Mouse (Mus musculus): Measurements from ENCODE around the gene Lrp8. TPM values are rescaled to one million over a fixed set of nuclear protein-coding genes. Genes with fewer than 3 reads are reported as not detected.
A peak's percentile ranks its signal among the peaks of the same experiment; 100 is the strongest.

The Lrp8 gene
- 25.6 and 27.6 TPM in 2 replicates for polyA plus RNA-seq (2014; fragmentation: Nextera tagmentation; extraction: Ambion mirVana)

DNA sequence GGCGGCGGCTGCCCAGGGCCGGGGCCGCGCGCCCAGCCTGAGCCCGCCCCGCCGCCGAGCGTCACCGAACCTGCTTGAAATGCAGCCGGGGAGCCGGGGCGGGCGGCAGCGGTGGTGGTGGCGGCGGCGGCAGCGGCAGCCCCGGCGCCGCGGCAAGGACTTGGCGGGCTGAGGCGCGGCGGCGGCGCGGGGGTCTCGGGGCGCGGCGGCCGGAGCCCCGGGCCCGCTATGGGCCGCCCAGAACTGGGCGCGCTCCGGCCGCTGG is at the start of gene Lrp8:
Lrp8 (plus strand) TSS at position 77 of the 265 bp plus-strand sequence.
- Histone ChIP-seq H3K27me3 (ENCODE audit: control insufficient read depth, insufficient read depth, low read length) (no peaks in the 10 kb centered on the region), H3K36me3 (ENCODE audit: control insufficient read depth, insufficient read depth, low read length) (no peaks in the 10 kb centered on the region), H3K4me1 (ENCODE audit: control insufficient read depth, insufficient read depth, low read length) (peaks cover 22% of the 10 kb centered on the region), H3K27ac (ENCODE audit: low read depth, low read length) (peak within 1 kb of the TSS; percentile 93), H3K9ac (ENCODE audit: low read length) (peak within 1 kb of the TSS; percentile 93), H3K4me2 (ENCODE audit: low read depth) (peak within 1 kb of the TSS; percentile 94), H3K4me3 (ENCODE audit: low read depth, low read length) (peak within 1 kb of the TSS; percentile 81), H3K9me3 (ENCODE audit: control insufficient read depth, low read length) (no peaks in the 10 kb centered on the region)
- ATAC-seq (ENCODE audit: insufficient read depth, low FRiP score, low TSS enrichment) = no peak
- WGBS = 0% methylated on average over 31 of the region's 44 CpGs
- DNase-seq (ENCODE audit: low spot score) = no peak

DNA sequence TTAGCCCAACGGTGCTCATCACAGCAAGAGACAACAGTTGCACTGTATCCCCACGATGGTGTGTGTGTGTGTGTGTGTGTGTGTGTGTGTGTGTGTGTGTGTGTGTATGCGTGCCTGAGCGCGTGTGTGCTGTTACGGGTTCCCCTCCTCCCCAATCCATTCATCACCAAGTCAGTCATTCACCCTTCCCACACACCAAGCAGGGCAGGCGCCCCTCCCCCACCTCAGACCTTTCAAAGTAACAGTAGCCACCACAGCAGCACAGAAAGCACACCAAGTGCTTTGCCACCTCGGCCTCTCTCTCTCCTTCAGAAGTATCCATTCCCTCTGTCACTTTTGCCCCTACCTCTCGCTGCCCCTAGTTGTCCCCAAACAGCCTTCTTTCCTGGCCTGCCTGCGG is 45.8 kb upstream of the Lrp8 start:
- Histone ChIP-seq H3K36me3 (ENCODE audit: control insufficient read depth, insufficient read depth, low read length) (no peaks in the 10 kb centered on the region), H3K27ac (ENCODE audit: low read depth, low read length) (no peak overlapping the region), H3K4me1 (ENCODE audit: control insufficient read depth, insufficient read depth, low read length) (peaks cover 11% of the 10 kb centered on the region; the same call in 1 of the 2 replicates), H3K9ac (ENCODE audit: low read length) (no peak overlapping the region), H3K9me3 (ENCODE audit: control insufficient read depth, low read length) (no peaks in the 10 kb centered on the region), H3K27me3 (ENCODE audit: control insufficient read depth, insufficient read depth, low read length) (no peaks in the 10 kb centered on the region), H3K4me2 (ENCODE audit: low read depth) (no peak overlapping the region), H3K4me3 (ENCODE audit: low read depth, low read length) (no peak overlapping the region)
- DNase-seq (ENCODE audit: low spot score) = peak; percentile 56
- ATAC-seq (ENCODE audit: insufficient read depth, low FRiP score, low TSS enrichment) = no peak
- 9% methylated on average over 9 of the region's 10 CpGs for WGBS

DNA sequence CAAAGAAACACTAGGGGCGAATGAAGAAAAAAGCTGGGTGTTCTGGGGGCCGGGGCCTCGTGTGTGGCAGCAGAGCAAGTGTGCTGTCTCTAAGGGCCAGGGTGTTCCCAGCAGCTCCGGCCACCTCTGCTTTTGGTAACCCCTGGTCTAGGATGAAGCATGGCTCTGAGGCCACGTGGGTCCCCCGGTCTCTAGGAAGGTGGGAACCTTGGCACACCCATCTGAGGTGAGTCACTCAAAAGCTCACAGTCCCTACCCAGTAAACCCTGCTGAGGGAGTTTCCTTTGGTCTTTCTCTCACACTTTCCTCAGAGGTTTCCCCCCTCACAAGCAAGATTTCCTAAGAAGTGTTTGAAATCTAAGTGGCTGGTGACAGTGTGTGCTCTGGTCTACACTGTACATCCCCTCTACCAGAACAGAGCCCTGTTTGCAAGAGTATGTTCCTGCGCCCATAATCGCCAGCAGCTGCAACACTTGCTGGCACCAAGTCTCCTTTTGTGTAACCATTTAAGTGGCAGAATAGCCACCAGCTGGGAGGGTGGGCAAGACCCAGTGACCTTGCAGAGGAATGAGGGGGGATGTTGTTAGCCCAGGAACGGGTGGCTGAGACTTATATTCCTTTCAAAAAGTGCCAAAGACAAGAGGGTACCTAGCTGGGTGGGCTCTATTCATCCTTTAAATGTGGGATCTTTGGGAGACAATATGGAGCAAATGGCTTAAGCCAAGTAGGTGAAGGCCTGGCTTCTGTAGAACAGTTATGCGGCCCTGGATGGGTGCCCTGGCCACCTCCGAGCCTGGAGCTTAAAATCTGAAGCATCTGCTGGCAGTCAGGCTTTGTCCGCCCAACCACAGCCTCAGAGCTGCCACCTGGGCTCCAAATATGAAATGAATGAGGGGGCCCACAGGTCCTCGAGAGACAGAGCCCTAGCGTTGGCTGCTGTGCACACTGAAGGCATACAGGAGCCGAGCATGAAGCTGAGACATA is 44.3 kb upstream of the Lrp8 start:
- H3K9me3 ChIP-seq (ENCODE audit: control insufficient read depth, low read length) = no peaks in the 10 kb centered on the region
- H3K4me1 ChIP-seq (ENCODE audit: control insufficient read depth, insufficient read depth, low read length) = peaks cover 11% of the 10 kb centered on the region; the same call in 1 of the 2 replicates
- H3K4me2 ChIP-seq (ENCODE audit: low read depth) = no peak overlapping the region
- H3K27ac ChIP-seq (ENCODE audit: low read depth, low read length) = no peak overlapping the region
- ATAC-seq (ENCODE audit: insufficient read depth, low FRiP score, low TSS enrichment) (no peak), DNase-seq (ENCODE audit: low spot score) (no peak)
- H3K36me3 ChIP-seq (ENCODE audit: control insufficient read depth, insufficient read depth, low read length) = no peaks in the 10 kb centered on the region
- H3K4me3 ChIP-seq (ENCODE audit: low read depth, low read length) = no peak overlapping the region
- H3K9ac ChIP-seq (ENCODE audit: low read length) = no peak overlapping the region
- 67% methylated on average over 15 of the region's 15 CpGs for WGBS
- H3K27me3 ChIP-seq (ENCODE audit: control insufficient read depth, insufficient read depth, low read length) = no peaks in the 10 kb centered on the region

DNA sequence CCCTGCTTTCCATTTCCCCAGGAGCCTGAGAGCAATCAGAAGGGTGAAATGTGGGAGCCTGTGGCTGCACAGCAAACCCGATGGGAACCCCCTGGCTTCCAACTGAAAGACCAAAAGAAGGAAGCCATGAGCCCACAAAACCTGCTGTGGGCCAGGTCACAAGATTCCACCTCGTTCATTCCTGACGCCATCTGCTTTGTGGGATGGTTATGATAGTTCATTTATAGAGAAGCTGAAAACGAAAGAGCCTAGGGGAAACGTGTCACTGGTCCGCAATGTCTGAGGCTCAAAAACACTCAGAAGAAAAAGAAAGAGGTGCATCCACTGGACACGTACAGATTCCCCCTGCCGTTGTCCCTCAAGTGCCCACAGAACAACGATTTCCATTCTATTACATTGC is 43.1 kb upstream of the Lrp8 start:
- 81% methylated on average over 9 of the region's 9 CpGs for WGBS
- DNase-seq (ENCODE audit: low spot score) = no peak
- H3K27me3 ChIP-seq (ENCODE audit: control insufficient read depth, insufficient read depth, low read length) = no peaks in the 10 kb centered on the region

DNA sequence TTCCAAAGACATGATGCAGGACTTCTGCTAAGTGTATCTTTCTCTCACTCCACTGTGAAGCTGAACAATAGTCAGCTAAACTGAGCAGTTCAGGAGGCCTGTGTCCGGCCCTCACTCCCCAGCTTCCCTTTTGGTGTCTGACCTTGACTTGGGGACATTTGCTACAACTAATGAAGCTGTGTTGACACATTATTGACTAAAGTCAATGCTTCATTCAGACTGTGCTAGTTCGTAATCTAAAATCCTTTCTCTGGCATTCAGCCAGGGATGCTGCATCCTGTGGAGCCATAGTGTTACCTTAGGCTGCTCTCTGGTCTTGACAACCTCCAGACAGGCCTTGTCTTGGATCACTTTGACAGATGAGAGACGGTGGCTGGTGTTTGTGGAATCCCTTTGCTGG is 39.1 kb upstream of the Lrp8 start:
- 78% methylated on average over 3 of the region's 3 CpGs for WGBS
- Histone ChIP-seq H3K4me1 (ENCODE audit: control insufficient read depth, insufficient read depth, low read length) (0 out of 2 replicates have a peak, but pooled peaks cover 6% of the 10 kb centered on the region), H3K9me3 (ENCODE audit: control insufficient read depth, low read length) (no peaks in the 10 kb centered on the region), H3K4me3 (ENCODE audit: low read depth, low read length) (no peak overlapping the region), H3K4me2 (ENCODE audit: low read depth) (no peak overlapping the region), H3K9ac (ENCODE audit: low read length) (no peak overlapping the region), H3K36me3 (ENCODE audit: control insufficient read depth, insufficient read depth, low read length) (no peaks in the 10 kb centered on the region), H3K27ac (ENCODE audit: low read depth, low read length) (no peak overlapping the region), H3K27me3 (ENCODE audit: control insufficient read depth, insufficient read depth, low read length) (no peaks in the 10 kb centered on the region)
- DNase-seq (ENCODE audit: low spot score) (no peak), ATAC-seq (ENCODE audit: insufficient read depth, low FRiP score, low TSS enrichment) (no peak)

More for the DNA sequence above, 43.1 kb upstream of the Lrp8 start:
- no peak overlapping the region for H3K4me3 ChIP-seq (ENCODE audit: low read depth, low read length)
- ATAC-seq (ENCODE audit: insufficient read depth, low FRiP score, low TSS enrichment) = no peak
- H3K9me3 ChIP-seq (ENCODE audit: control insufficient read depth, low read length) = no peaks in the 10 kb centered on the region
- no peak overlapping the region for H3K9ac ChIP-seq (ENCODE audit: low read length)
- H3K36me3 ChIP-seq (ENCODE audit: control insufficient read depth, insufficient read depth, low read length) = no peaks in the 10 kb centered on the region
- peaks cover 11% of the 10 kb centered on the region; the same call in 1 of the 2 replicates for H3K4me1 ChIP-seq (ENCODE audit: control insufficient read depth, insufficient read depth, low read length)
- no peak overlapping the region for H3K27ac ChIP-seq (ENCODE audit: low read depth, low read length)
- H3K4me2 ChIP-seq (ENCODE audit: low read depth) = no peak overlapping the region

DNA sequence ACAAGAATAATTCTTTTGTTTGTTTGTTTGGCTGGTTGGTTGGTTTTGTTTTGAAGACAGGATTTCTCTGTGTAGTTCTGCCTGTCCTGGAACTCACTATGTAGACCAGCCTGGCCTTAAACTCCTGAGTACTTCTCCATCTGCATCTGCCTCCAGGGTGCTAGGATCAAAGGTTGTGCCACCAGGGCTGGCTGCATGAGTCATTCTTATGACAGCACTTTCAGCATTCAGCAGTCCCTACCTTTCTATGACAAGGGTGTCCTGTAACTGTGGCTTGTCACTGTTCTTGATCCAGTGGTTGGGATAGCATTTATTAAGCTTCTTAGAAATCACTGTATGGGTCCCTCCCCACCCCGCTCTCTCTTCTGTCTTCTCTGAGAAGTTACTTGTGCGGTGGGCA is 38.5 kb upstream of the Lrp8 start:
- Histone ChIP-seq H3K9me3 (ENCODE audit: control insufficient read depth, low read length) (no peaks in the 10 kb centered on the region), H3K4me1 (ENCODE audit: control insufficient read depth, insufficient read depth, low read length) (0 out of 2 replicates have a peak, but pooled peaks cover 6% of the 10 kb centered on the region), H3K9ac (ENCODE audit: low read length) (no peak overlapping the region), H3K36me3 (ENCODE audit: control insufficient read depth, insufficient read depth, low read length) (no peaks in the 10 kb centered on the region), H3K27ac (ENCODE audit: low read depth, low read length) (no peak overlapping the region), H3K4me3 (ENCODE audit: low read depth, low read length) (no peak overlapping the region), H3K4me2 (ENCODE audit: low read depth) (no peak overlapping the region), H3K27me3 (ENCODE audit: control insufficient read depth, insufficient read depth, low read length) (no peaks in the 10 kb centered on the region)
- no peak for ATAC-seq (ENCODE audit: insufficient read depth, low FRiP score, low TSS enrichment)
- no peak for DNase-seq (ENCODE audit: low spot score)
- WGBS = 94% methylated on average over 2 of the region's 2 CpGs

DNA sequence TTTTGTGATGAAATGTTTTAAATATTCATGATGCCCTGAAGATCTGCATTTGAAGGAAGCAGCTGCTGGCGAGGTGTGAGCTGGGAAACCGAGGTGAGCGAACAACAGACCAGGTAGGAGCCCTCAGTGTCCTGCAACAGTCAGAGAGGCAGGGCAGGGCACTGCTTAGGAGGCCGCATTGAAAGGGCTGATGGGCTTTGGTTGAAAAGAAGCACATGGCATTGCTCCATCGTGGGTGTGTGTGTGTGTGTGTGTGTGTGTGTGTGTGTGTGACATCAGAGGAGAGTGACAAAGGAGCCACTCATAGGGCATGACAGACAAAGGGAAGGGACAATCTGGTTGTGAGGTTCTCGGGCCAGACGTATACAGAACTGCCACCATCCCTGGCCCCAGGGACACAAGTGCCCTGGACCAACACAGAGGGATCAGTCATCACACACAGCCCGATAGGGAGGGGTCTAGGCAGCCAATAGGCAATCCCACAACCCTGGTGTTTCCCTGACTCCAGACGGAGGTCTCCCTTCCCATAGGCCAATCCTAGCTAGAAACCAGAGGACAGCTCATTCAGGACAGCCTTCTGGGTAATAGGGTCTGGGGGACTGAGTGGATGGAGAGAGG is 36.8 kb upstream of the Lrp8 start:
- Histone ChIP-seq H3K4me2 (ENCODE audit: low read depth) (no peak overlapping the region), H3K4me3 (ENCODE audit: low read depth, low read length) (no peak overlapping the region), H3K4me1 (ENCODE audit: control insufficient read depth, insufficient read depth, low read length) (0 out of 2 replicates have a peak, but pooled peaks cover 6% of the 10 kb centered on the region), H3K36me3 (ENCODE audit: control insufficient read depth, insufficient read depth, low read length) (no peaks in the 10 kb centered on the region), H3K9me3 (ENCODE audit: control insufficient read depth, low read length) (no peaks in the 10 kb centered on the region), H3K27me3 (ENCODE audit: control insufficient read depth, insufficient read depth, low read length) (no peaks in the 10 kb centered on the region), H3K27ac (ENCODE audit: low read depth, low read length) (no peak overlapping the region), H3K9ac (ENCODE audit: low read length) (no peak overlapping the region)
- no peak for DNase-seq (ENCODE audit: low spot score)
- WGBS = 47% methylated on average over 9 of the region's 9 CpGs
- no peak for ATAC-seq (ENCODE audit: insufficient read depth, low FRiP score, low TSS enrichment)

DNA sequence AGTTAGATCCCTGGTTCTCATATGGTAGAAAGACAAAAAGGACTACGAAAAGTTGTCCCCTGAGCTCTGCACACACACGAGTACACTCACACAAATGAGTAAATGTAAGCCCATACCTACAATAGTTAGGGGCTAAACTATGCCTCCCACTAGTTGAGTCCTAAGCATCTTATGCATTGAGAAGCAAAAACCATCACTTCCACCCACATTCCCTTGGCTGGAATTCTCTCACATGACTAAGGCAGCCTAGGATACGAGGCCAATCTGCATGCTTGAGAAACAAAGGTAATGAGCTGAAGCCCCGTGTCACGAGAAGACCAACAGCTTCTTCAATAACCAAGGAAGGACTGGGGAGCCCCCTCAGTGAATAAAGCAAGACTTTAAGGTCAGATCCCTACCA is 35.9 kb upstream of the Lrp8 start:
- Histone ChIP-seq H3K27me3 (ENCODE audit: control insufficient read depth, insufficient read depth, low read length) (no peaks in the 10 kb centered on the region), H3K36me3 (ENCODE audit: control insufficient read depth, insufficient read depth, low read length) (no peaks in the 10 kb centered on the region), H3K9me3 (ENCODE audit: control insufficient read depth, low read length) (no peaks in the 10 kb centered on the region), H3K4me1 (ENCODE audit: control insufficient read depth, insufficient read depth, low read length) (0 out of 2 replicates have a peak, but pooled peaks cover 6% of the 10 kb centered on the region), H3K4me2 (ENCODE audit: low read depth) (no peak overlapping the region), H3K4me3 (ENCODE audit: low read depth, low read length) (no peak overlapping the region), H3K9ac (ENCODE audit: low read length) (no peak overlapping the region), H3K27ac (ENCODE audit: low read depth, low read length) (no peak overlapping the region)
- ATAC-seq (ENCODE audit: insufficient read depth, low FRiP score, low TSS enrichment) (peak; percentile 41; the same call in 1 of the 2 replicates), DNase-seq (ENCODE audit: low spot score) (no peak)
- 40% methylated on average over 5 of the region's 5 CpGs for WGBS

Measured in neural tube, embryonic 11.5 days (tissue).